Mouse (Mus musculus) cerebellum, postnatal 10 days (tissue): ENCODE data around the gene Ssbp4.
"Not testable (repeated sequence)": the region's sequence is repeated elsewhere in the genome, so short reads cannot be mapped to it uniquely, and the experiment has no call there.

Experiments
- DNase-seq, 2 experiments: peaks; one replicate each; pipeline ENCODE4 v3.0.0; 2021; ENCODE audit warnings: mixed read lengths in 2 of 2

Gene Ssbp4

GRCm38 (mm10) chr8:70606780-70607602 is 1.7 kb downstream of the Ssbp4 start:
- peak; percentile 16 to 18 for DNase-seq

- peak; percentile 20 to 29 for DNase-seq
Observed at GRCm38 (mm10) chr8:70605871-70606779, 2.5 kb downstream of the Ssbp4 start.

GRCm38 (mm10) chr8:70604558-70604957 is 4.1 kb downstream of the Ssbp4 start:
- no peak for DNase-seq

GRCm38 (mm10) chr8:70602139-70602811 is 6.4 kb downstream of the Ssbp4 start:
- peak in 1 of 2 experiments; percentile 22 for DNase-seq

- DNase-seq: peak; percentile 98 to 99
Observed at GRCm38 (mm10) chr8:70601271-70601649, 7.4 kb downstream of the Ssbp4 start.

GRCm38 (mm10) chr8:70600473-70601270 is 8.0 kb downstream of the Ssbp4 start:
- peak; percentile 68 to 80 for DNase-seq

GRCm38 (mm10) chr8:70599507-70600290 is 9.0 kb downstream of the Ssbp4 start:
- no peak for DNase-seq

- no peak for DNase-seq
Observed at GRCm38 (mm10) chr8:70598722-70599121, 9.9 kb downstream of the Ssbp4 start.

- DNase-seq: peak; percentile 89
Observed at GRCm38 (mm10) chr8:70598283-70598682, 10.4 kb downstream of the Ssbp4 start.

- peak in 1 of 2 experiments; percentile 47 for DNase-seq
Observed at GRCm38 (mm10) chr8:70597417-70598272, 11.0 kb downstream of the Ssbp4 start.

GRCm38 (mm10) chr8:70596775-70597416 is 11.8 kb downstream of the Ssbp4 start:
- peak; percentile 85 to 88 for DNase-seq

- DNase-seq: peak in 1 of 2 experiments; percentile 58
Observed at GRCm38 (mm10) chr8:70596216-70596615, 12.5 kb downstream of the Ssbp4 start.

- DNase-seq: no peak
Observed at GRCm38 (mm10) chr8:70595811-70596210, 12.9 kb downstream of the Ssbp4 start.

GRCm38 (mm10) chr8:70594621-70595564 is 13.8 kb downstream of the Ssbp4 start:
- DNase-seq: peak; percentile 74 to 76

GRCm38 (mm10) chr8:70593961-70594609 is 14.6 kb downstream of the Ssbp4 start, which contains the start of gene Isyna1:
Gene Isyna1 (plus strand): TSS chr8:70594373.
- peak; percentile 81 to 86 for DNase-seq

- DNase-seq: no peak
Observed at GRCm38 (mm10) chr8:70593173-70593572, 15.5 kb downstream of the Ssbp4 start.

GRCm38 (mm10) chr8:70591569-70591968 is 17.1 kb downstream of the Ssbp4 start:
- no peak for DNase-seq

- not testable (repeated sequence) for DNase-seq
Observed at GRCm38 (mm10) chr8:70587955-70588354, 20.7 kb downstream of the Ssbp4 start.
